Mouse (Mus musculus) cerebellum, postnatal 4 days (tissue): Measurements from ENCODE around the gene Gm42674.

ENCODE experiments used
- DNase-seq, 2 experiments: peaks; one replicate each; pipeline ENCODE4 v3.0.0; 2022; ENCODE audit warnings: low spot score in 2 of 2, mixed read lengths in 1 of 2

The Gm42674 gene

DNA sequence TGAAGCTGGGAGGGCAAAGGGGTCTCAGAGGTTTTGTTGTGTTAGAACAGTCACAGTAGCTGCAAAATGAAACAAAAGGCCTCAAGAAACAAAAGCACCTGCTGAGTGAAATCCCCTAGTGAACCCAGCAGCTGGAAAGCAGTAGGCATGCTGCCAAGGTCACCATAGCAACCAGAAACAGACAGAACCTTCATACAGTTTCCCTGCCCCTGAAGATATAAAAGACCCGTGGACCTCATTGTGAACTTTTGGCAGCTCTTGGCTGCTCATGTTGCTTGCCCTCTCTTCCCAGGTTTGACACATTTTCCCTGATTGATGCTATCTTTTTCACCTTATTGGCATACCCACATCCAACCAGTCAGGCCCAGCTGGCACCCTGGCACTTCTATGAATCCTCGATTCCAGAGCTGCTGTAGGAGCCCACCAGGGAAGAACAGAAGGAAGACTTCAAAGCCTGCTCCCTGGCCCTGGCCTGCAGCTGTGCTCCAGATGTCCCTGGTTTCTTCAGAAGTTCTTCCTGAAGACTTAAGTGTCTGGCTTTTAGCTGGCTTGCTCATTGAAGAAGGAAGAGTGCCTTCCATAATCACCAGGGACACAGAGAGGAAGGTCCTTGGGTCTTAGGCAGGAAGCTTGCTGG is 21.8 kb downstream of the Gm42674 start:
- DNase-seq, result peak in 1 of 2 experiments; percentile 47

- DNase-seq, result no peak
Measured at GRCm38 (mm10) chr3:90625496-90625895, 23.8 kb downstream of the Gm42674 start.

- no peak for DNase-seq
Measured at GRCm38 (mm10) chr3:90626266-90627021, 24.7 kb downstream of the Gm42674 start.

DNA sequence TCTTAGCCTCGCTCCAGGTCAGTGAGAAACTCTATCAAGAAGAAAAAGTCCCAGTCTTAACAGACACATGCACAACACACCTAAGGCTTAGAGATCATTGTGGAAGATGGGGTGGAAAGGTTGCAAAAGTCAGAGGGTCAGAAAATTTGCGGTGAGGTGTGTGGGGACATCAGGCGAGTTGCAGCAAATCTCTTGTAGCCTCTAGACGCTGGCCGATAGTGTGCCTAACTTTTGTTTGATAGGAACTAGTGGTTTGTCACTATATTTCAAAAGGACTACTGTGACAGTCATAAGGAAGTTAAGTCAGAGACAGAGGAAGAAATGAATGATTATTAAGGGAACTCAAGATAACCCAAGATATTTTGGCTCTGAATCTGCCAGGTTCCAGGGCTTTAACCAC is 25.7 kb downstream of the Gm42674 start:
- no peak for DNase-seq

DNA sequence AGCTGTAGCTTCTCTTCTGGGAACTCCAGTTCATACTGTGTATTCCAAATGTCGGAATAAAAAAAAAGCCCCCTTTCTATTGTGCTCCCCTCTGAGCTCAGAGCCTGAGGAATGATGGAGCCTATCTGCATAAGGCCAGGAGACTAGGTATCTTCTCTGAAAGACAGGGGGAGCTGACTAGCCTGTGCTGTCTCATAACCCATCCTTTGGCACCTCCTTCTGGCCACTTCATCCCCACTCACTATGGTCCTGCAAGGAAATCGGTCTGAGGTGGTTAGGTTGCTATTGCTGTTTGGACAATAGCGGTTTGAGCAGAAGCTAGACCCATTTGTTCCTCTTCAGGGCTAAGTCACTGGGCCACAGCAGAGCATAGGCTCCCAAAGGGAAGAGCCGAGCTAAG is 26.1 kb downstream of the Gm42674 start:
- no peak for DNase-seq

- DNase-seq, result no peak
Measured at GRCm38 (mm10) chr3:90629298-90629697, 27.6 kb downstream of the Gm42674 start.

DNA sequence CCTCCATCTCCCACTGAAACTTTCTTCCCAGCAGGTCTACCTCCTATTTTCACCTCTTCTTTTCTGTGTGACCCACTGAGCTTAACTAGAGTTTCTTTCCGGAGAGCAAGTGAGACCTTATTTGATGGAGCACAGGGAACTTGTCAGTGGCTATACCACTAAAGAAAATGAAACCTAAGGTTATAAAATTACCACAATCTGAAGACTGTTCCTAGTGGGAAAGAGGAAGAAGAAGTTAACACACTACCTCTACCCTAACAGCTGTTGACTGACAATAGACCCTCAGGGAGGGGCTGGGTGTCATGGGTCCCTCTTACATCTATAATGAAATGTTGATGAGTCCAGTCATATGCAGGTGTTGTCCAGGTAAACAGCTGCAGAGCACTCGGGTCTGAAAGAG is 30.3 kb downstream of the Gm42674 start:
- no peak for DNase-seq

- no peak for DNase-seq
Measured at GRCm38 (mm10) chr3:90638511-90639275, 37.0 kb downstream of the Gm42674 start.

- DNase-seq, result no peak
Measured at GRCm38 (mm10) chr3:90639511-90640154, 37.9 kb downstream of the Gm42674 start.

GRCm38 (mm10) chr3:90640981-90641380 is 39.3 kb downstream of the Gm42674 start:
- no peak for DNase-seq

DNA sequence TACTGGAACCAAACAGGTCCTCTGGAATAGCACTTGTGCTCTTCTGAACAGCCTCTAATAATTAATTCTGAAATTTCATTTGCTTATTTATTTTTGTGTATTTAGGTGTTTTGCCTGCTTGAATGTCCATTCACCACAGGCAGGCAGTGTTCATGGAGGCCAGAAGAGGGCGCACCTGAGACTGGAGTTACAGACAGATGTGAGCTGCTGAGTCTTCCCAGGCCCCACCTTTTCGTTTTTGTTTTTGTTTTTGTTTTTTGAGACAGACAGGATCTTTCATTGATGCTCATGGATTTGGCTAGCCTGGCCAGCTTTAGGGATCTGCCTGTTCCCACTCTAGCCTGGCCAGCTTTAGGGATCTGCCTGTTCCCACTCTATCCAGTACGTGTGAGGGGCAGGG is 42.5 kb downstream of the Gm42674 start:
- DNase-seq, result peak in 1 of 2 experiments; percentile 34

GRCm38 (mm10) chr3:90647291-90647690 is 45.6 kb downstream of the Gm42674 start:
- DNase-seq, result no peak

GRCm38 (mm10) chr3:90648981-90649380 is 47.3 kb downstream of the Gm42674 start:
- no peak for DNase-seq

- no peak for DNase-seq
Measured at GRCm38 (mm10) chr3:90649832-90650231, 48.1 kb downstream of the Gm42674 start.

DNA sequence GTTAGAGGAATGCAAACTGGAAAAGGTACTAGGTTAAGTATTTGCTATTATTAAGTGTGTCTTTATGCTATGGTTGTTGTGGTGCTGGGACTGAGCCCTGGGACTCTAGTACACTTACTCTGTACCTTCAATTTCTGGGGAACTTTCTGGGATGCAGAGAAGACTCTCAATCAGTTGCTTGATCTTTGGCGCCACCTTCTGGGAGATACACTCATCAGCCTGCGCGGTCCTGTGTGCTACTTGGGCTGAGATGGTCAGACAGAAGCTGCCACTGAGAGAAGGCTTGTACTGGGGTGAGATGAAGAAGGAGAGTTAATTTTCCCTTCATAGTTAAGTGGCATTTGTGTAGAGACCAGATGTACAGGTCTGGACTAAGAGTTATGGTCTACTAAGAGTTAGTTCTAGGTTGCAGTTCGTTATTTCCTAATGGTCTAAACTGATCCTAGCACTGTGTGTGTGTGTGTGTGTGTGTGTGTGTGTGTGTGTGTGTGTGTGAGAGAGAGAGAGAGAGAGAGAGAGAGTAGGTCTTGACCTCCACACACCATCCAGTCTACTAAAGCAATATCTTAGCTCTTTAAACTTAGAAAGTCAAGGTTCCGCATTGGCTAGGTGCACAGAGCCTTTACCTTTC is 51.3 kb downstream of the Gm42674 start:
- peak; percentile 60 to 77 for DNase-seq

- DNase-seq, result no peak
Measured at GRCm38 (mm10) chr3:90653717-90654116, 52.0 kb downstream of the Gm42674 start, which contains the start of gene S100a7a. S100a7a (plus strand) TSS chr3:90654017.
